Mouse (Mus musculus) B cell, adult (primary cell): ENCODE data around the gene Ubiad1. TPM values are rescaled to one million over a fixed set of nuclear protein-coding genes. Genes with fewer than 3 reads are reported as not detected.

Source experiments
- total RNA-seq: library from RNA; stranded (reverse); gene quantifications from 4 replicates; pipeline ENCODE4 v1.2.4, GENCODE M21; 2023; ENCODE audit not compliant: inconsistent age

The Ubiad1 gene
- 9.7 to 10.7 TPM (median 10.3 TPM) in 4 replicates for total RNA-seq

DNA sequence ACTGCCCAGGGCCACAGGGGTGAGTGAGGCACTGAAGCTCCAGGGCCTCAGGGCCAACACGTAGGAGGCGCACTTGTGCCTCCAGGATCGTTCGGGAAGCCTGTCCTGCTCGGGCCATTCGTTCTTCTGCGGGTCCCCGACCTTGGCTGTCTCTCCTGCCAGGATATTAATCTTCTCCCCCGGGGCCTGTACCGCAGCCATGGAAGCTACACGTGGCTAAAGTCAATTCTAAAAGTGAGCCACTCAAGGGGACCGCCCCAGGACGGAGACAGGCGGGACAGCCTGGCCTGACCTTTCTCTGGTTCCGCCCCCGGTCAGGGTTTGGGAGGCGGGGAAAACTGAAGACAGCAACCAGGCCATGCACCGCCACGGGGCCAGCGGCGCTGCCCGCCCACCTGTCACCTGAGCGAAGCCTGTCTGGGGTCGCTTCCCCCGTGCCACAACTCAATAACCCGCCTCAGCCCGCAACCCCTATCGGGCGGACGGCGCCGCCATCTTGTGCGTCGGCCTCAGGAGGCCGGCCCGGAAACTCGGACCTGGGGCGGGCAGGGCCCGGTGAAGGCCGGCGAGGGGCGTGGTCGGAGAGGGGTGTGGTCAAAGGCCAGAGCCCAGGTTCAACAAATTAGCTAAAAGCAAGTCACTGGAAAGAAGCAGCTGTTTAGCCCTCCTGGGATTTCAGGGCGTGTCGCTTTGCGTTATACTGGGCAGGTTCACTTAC is at the start of gene Ubiad1:
Gene Ubiad1, minus strand, starts transcription at position 522 of the 718 bp plus-strand sequence.

DNA sequence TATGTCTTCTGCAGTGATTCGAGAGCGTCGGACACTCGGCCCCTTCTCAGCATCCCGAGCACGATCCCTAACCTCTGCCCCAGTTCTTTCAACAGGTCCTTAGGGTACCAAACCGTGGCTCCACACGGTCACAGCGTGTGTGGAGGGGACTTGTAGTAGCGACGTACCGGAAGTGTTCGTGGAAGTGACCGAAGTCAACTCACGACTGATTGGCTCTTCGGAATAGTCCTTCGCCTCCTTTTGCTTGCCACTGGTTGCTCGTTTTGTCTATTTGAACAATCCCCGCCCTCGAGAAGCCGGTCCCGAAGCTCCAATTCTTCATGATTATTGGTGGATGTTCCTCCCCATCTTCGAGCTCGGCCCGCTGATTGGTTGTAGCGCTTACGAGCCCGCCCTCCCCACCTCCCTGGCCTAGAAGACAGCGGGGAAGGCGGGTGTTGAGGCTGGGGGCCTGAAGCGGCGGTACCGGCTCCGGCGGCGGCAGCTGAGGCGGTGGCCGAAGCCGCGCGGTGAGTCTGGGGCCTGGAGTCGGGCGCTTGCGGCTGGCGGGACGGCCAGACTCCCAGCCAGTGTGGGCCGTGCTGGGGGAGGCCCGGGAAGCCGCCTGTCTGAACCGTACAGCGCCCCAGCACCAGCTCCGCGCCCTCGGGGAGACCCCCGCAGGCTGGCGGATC is 3.7 kb upstream of the Ubiad1 start, which contains the start of gene Mtor:
Gene Mtor, plus strand, starts transcription at position 433 of the 674 bp plus-strand sequence.

Other genes with a start within 250 kb of the Ubiad1 start
- gene Disp3, start 156.8 kb downstream of the Ubiad1 start, total RNA-seq: not detected in 4 replicates
- gene Mtor, start 3.8 kb upstream of the Ubiad1 start, total RNA-seq: 47.5 to 51.5 TPM (median 50.0 TPM) in 4 replicates
- not detected in 4 replicates for gene Angptl7, start 55.7 kb upstream of the Ubiad1 start, total RNA-seq
- gene Exosc10, start 113.7 kb upstream of the Ubiad1 start, total RNA-seq: 106 to 110 TPM (median 109 TPM) in 4 replicates
- gene Srm, start 146.7 kb upstream of the Ubiad1 start, total RNA-seq: 27.6 to 35.9 TPM (median 31.8 TPM) in 4 replicates
- 0.57 to 1.5 TPM (median 1.3 TPM) in 4 replicates for gene Masp2, start 157.8 kb upstream of the Ubiad1 start, total RNA-seq
- 323 to 409 TPM (median 352 TPM) in 4 replicates for gene Tardbp, start 182.2 kb upstream of the Ubiad1 start, total RNA-seq
- gene Gm572, start 198.5 kb upstream of the Ubiad1 start, total RNA-seq: not detected in 4 replicates